Mouse (Mus musculus): ENCODE results near the gene Vwa3b. TPM values are rescaled to one million over a fixed set of nuclear protein-coding genes. Genes with fewer than 3 reads are reported as not detected.

The Vwa3b gene
- 1 to 10 TPM in 1 of 2 experiments, under 1 TPM in 1; 0.85 to 1.9 TPM for polyA plus RNA-seq (2017; shearing (Covaris generic))

DNA sequence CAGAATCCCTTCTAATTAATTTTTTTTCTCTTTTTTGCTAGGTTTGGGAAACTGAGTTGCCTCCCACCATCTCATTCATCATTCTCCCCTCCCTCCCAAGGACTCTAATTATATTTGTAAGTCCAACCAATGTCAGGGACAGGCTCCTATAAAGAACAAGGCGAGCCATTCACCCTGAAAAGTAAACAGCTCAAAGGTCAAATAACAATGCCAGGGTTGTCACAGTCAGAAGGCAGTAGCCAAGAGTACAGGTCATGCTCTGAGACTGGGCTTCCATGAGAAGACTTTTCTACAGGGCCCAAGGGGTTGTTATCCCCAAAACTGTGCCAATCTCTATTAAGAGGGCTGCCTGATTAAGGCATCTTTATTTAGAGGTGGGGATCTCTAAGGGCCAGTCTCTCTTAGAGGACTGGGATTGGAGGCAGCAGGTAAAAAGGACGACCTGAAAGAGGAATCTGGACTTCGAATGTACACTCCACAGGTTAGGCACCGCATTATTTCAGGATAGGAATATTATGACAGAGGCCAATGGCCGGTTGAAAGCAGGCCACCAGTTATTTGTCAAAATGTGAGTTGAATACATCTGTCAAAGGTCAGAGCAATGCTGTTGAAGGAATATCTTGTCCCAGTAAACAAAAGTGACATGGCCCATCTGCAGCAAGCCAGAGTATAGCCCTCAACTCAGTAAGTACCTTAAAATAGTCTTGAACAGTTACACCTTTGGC lies at the start of gene Vwa3b:
Gene Vwa3b, plus strand, starts transcription at position 635 of the 725 bp plus-strand sequence.

DNA sequence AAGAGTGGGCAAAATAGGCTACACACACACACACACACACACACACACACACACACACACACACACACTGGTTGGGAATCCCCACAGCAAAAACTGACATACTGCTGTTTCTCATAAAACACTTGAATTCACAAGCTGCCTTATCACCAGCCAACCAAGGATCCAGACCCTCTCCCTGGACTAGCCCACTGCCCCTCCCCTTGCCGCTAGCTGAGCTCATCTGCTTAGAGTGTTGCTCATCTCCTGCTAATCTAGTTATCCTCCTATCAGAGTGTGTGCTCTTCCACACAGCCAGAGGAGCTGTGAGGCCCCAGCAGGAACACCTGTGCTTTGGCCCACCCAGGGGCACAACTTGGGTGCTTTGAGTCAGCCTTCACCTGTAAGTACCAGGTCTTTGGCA lies 187.7 kb downstream of the Vwa3b start, which contains the start of gene Cnga3:
Gene Cnga3, plus strand, starts transcription at position 291 of the 400 bp plus-strand sequence.

Other genes with a start within 250 kb of the Vwa3b start
- 10 to 100 TPM; 27.9 to 39.4 TPM for gene Tmem131, start 82.9 kb upstream of the Vwa3b start, polyA plus RNA-seq (2017; shearing (Covaris generic))
- under 1 TPM in 1 of 2 experiments, not detected in 1; 0.05 TPM for gene Cnga3, start 187.8 kb downstream of the Vwa3b start, polyA plus RNA-seq (2017; shearing (Covaris generic))